14 mouse cellular contexts compared by ENCODE assay signal in genomic region chr10:25179030-25179429, GRCm38 (mm10).
"Had no signal": no experiment of that assay in that cellular context is flagged by ENCODE, and none has a peak within 500 bp of the region (broad histone marks: within the 10 kb centered on the region; RNA-seq: fewer than 3 reads in every experiment).

No protein-coding gene starts in this region.

- H3K36me3 ChIP-seq: lung, embryonic 15.5 days; midbrain, embryonic 10.5 days; midbrain, embryonic 13.5 days had no signal

- H3K4me2 ChIP-seq: lung, embryonic 15.5 days; midbrain, embryonic 13.5 days had no signal

- H3K27me3 ChIP-seq: lung, embryonic 15.5 days; midbrain, embryonic 13.5 days had no signal

- H3K9ac ChIP-seq: liver, embryonic 14.5 days; lung, embryonic 15.5 days; midbrain, embryonic 13.5 days had no signal

- H3K4me1 ChIP-seq: lung, embryonic 15.5 days; midbrain, embryonic 10.5 days; midbrain, embryonic 13.5 days had no signal

- H3K27ac ChIP-seq: left cerebral cortex, adult 2 months; liver, embryonic 14.5 days; lung, embryonic 15.5 days; midbrain, embryonic 10.5 days; midbrain, embryonic 13.5 days had no signal

- H3K9me3 ChIP-seq: lung, embryonic 15.5 days; megakaryocyte, embryonic 14.5 days; midbrain, embryonic 10.5 days; midbrain, embryonic 13.5 days had no signal

- ATAC-seq: midbrain, embryonic 13.5 days; midbrain, embryonic 16.5 days had no signal

- DNase-seq: kidney, postnatal 14 days; kidney, postnatal 4 days; layer of hippocampus, postnatal 36 days; lung, postnatal 10 days; lung, postnatal 36 days; thymus, adult 18-20 months; thymus, postnatal 36 days had no signal

- H3K4me3 ChIP-seq: left cerebral cortex, adult 2 months; lung, embryonic 15.5 days; megakaryocyte, embryonic 14.5 days; midbrain, embryonic 10.5 days; midbrain, embryonic 13.5 days had no signal
